ENCODE assay signal across 9 mouse cellular contexts in genomic region chr2:34784085-34784484, GRCm38 (mm10). TPM values are rescaled to one million over a fixed set of nuclear protein-coding genes. Genes with fewer than 3 reads are reported as not detected.
DNase-seq lines count a peak whose midpoint lies in the region; ATAC-seq and TF ChIP-seq lines count a peak whose summit lies in the region.
"Had no signal": no experiment of that assay in that cellular context is flagged by ENCODE, and none has a peak within 500 bp of the region (broad histone marks: within the 10 kb centered on the region; RNA-seq: fewer than 3 reads in every experiment).

No protein-coding gene starts in this region.

- no peak for TF ChIP-seq POLR2A in liver, adult 2 months (IDR thresholded peaks at IDR 0.05; ENCODE audit: extremely low read depth, insufficient read depth, low read length)

- no peak for ATAC-seq in forebrain, embryonic 14.5 days
- no peak for ATAC-seq in forebrain, embryonic 12.5 days (ENCODE audit: low FRiP score)
- ATAC-seq in granulocyte monocyte progenitor cell, adult 5-6 weeks (replicated peaks; ENCODE audit: poor library complexity, severe bottlenecking): peak; percentile 67

- peak; percentile 17 for DNase-seq in forebrain, embryonic 14.5 days (ENCODE audit: low spot score)
- peak; percentile 64 for DNase-seq in 416B (ENCODE audit: low read depth)
- peak; percentile 83 for DNase-seq in ZHBTc4 (ENCODE audit: low read depth, low spot score)
- DNase-seq in liver, adult 2 months (ENCODE audit: extremely low read depth, low read depth, low spot score): peak; percentile 52
- peak; percentile 65 for DNase-seq in retina, postnatal 1 day
- no peak for DNase-seq in right cerebral cortex, postnatal 10 days (ENCODE audit: low spot score in 2 of 2)

- H3K4me1 ChIP-seq in forebrain, embryonic 14.5 days (ENCODE audit: control insufficient read depth, insufficient read depth, low read length): no peaks in the 10 kb centered on the region
- no peaks in the 10 kb centered on the region for H3K4me1 ChIP-seq in forebrain, embryonic 12.5 days
- no peaks in the 10 kb centered on the region; the same call in 1 of the 2 replicates for H3K4me1 ChIP-seq in liver, adult 2 months (ENCODE audit: control insufficient read depth, insufficient read depth, low read length)
- H3K4me1 ChIP-seq: stomach, embryonic 15.5 days had no signal

- no peaks in the 10 kb centered on the region for H3K9me3 ChIP-seq in forebrain, embryonic 14.5 days (replicated peaks; ENCODE audit: control insufficient read depth, low read length)
- H3K9me3 ChIP-seq in forebrain, embryonic 12.5 days: no peaks in the 10 kb centered on the region
- H3K9me3 ChIP-seq: stomach, embryonic 15.5 days had no signal

- H3K79me2 ChIP-seq in liver, adult 2 months (ENCODE audit: control insufficient read depth, insufficient read depth, low read length): no peaks in the 10 kb centered on the region

- TF ChIP-seq CTCF in liver, adult 2 months (IDR thresholded peaks at IDR 0.05; ENCODE audit: low read depth, low read length): peak; percentile 84

- no peak overlapping the region for H3K9ac ChIP-seq in forebrain, embryonic 14.5 days (ENCODE audit: low read length)
- no peak overlapping the region for H3K9ac ChIP-seq in forebrain, embryonic 12.5 days
- no peak overlapping the region for H3K9ac ChIP-seq in liver, adult 2 months (ENCODE audit: low read depth, low read length)
- H3K9ac ChIP-seq: stomach, embryonic 15.5 days had no signal

- H3K27ac ChIP-seq in forebrain, embryonic 14.5 days (ENCODE audit: low read depth, low read length): no peak overlapping the region
- no peak overlapping the region for H3K27ac ChIP-seq in forebrain, embryonic 12.5 days
- H3K27ac ChIP-seq in liver, adult 2 months (replicated peaks; ENCODE audit: insufficient read depth, low read depth, low read length): no peak overlapping the region
- H3K27ac ChIP-seq: stomach, embryonic 15.5 days had no signal

- peaks cover 46% of the 10 kb centered on the region for H3K36me3 ChIP-seq in forebrain, embryonic 14.5 days (ENCODE audit: control insufficient read depth, insufficient read depth, low read length)
- H3K36me3 ChIP-seq in forebrain, embryonic 12.5 days (replicated peaks): peaks cover 55% of the 10 kb centered on the region
- H3K36me3 ChIP-seq in liver, adult 2 months (ENCODE audit: control insufficient read depth, insufficient read depth, low read length): peaks cover 4% of the 10 kb centered on the region; the same call in 1 of the 2 replicates

- no peaks in the 10 kb centered on the region for H3K27me3 ChIP-seq in forebrain, embryonic 14.5 days (replicated peaks; ENCODE audit: control insufficient read depth, insufficient read depth, low read length)
- H3K27me3 ChIP-seq in forebrain, embryonic 12.5 days: no peaks in the 10 kb centered on the region
- no peaks in the 10 kb centered on the region for H3K27me3 ChIP-seq in liver, adult 2 months (ENCODE audit: control insufficient read depth, insufficient read depth, low read length)
- H3K27me3 ChIP-seq: stomach, embryonic 15.5 days had no signal

- H3K4me3 ChIP-seq in forebrain, embryonic 14.5 days (ENCODE audit: low read depth, low read length): no peak overlapping the region
- no peak overlapping the region for H3K4me3 ChIP-seq in forebrain, embryonic 12.5 days (replicated peaks)
- H3K4me3 ChIP-seq in liver, adult 2 months (ENCODE audit: insufficient read depth, low read depth, low read length): no peak overlapping the region
- H3K4me3 ChIP-seq: stomach, embryonic 15.5 days had no signal

- H3K4me2 ChIP-seq in forebrain, embryonic 14.5 days (ENCODE audit: low read length): no peak overlapping the region
- H3K4me2 ChIP-seq in forebrain, embryonic 12.5 days: no peak overlapping the region
- H3K4me2 ChIP-seq: stomach, embryonic 15.5 days had no signal

- WGBS in forebrain, embryonic 14.5 days: 75% methylated on average over 2 of the region's 2 CpGs
- 85% methylated on average over 2 of the region's 2 CpGs for WGBS in forebrain, embryonic 12.5 days
- 54% methylated on average over 2 of the region's 2 CpGs for WGBS in liver, adult 2 months

RNA-seq across cellular contexts. Expression of gene Hspa5, which starts 12.3 kb away (rescaled TPM):
- polyA plus RNA-seq in forebrain, embryonic 14.5 days (2014; fragmentation: Nextera tagmentation; extraction: Ambion mirVana): 384 and 454 TPM in 2 replicates
- polyA plus RNA-seq in forebrain, embryonic 12.5 days (2016; fragmentation: Nextera tagmentation; extraction: Ambion mirVana): 571 and 599 TPM in 2 replicates
- 559 and 592 TPM in 2 replicates for total RNA-seq in granulocyte monocyte progenitor cell, adult 5-6 weeks (2014; fragmentation: Nextera tagmentation)
- total RNA-seq in granulocyte monocyte progenitor cell, adult 5-6 weeks (2017): 1,947 and 2,193 TPM in 2 replicates
- 843 and 1,003 TPM in 2 replicates for total RNA-seq in liver, adult 2 months (2014; rRNA removed)
- polyA plus RNA-seq in liver, adult 2 months (2012; rRNA removed): 1,344 and 1,475 TPM in 2 replicates

RNA-seq across cellular contexts. Expression of gene Rabepk, which starts 15.6 kb away (rescaled TPM):
- 26.9 and 29.3 TPM in 2 replicates for polyA plus RNA-seq in forebrain, embryonic 14.5 days (2014; fragmentation: Nextera tagmentation; extraction: Ambion mirVana)
- polyA plus RNA-seq in forebrain, embryonic 12.5 days (2016; fragmentation: Nextera tagmentation; extraction: Ambion mirVana): 23.3 and 23.4 TPM in 2 replicates
- 31.3 and 33.6 TPM in 2 replicates for total RNA-seq in granulocyte monocyte progenitor cell, adult 5-6 weeks (2014; fragmentation: Nextera tagmentation)
- 38.0 and 49.0 TPM in 2 replicates for total RNA-seq in granulocyte monocyte progenitor cell, adult 5-6 weeks (2017)
- total RNA-seq in liver, adult 2 months (2014; rRNA removed): 12.1 and 14.8 TPM in 2 replicates
- 12.7 and 14.7 TPM in 2 replicates for polyA plus RNA-seq in liver, adult 2 months (2012; rRNA removed)

RNA-seq across cellular contexts. Expression of gene Gapvd1, which starts 29.1 kb away (rescaled TPM):
- polyA plus RNA-seq in forebrain, embryonic 14.5 days (2014; fragmentation: Nextera tagmentation; extraction: Ambion mirVana): 100 and 105 TPM in 2 replicates
- 123 and 134 TPM in 2 replicates for polyA plus RNA-seq in forebrain, embryonic 12.5 days (2016; fragmentation: Nextera tagmentation; extraction: Ambion mirVana)
- total RNA-seq in granulocyte monocyte progenitor cell, adult 5-6 weeks (2014; fragmentation: Nextera tagmentation): 50.1 and 65.5 TPM in 2 replicates
- total RNA-seq in granulocyte monocyte progenitor cell, adult 5-6 weeks (2017): 56.7 and 70.8 TPM in 2 replicates
- total RNA-seq in liver, adult 2 months (2014; rRNA removed): 32.4 and 37.1 TPM in 2 replicates
- 9.2 and 10.6 TPM in 2 replicates for polyA plus RNA-seq in liver, adult 2 months (2012; rRNA removed)

RNA-seq across cellular contexts. Expression of gene Fbxw2, which starts 42.0 kb away (rescaled TPM):
- polyA plus RNA-seq in forebrain, embryonic 14.5 days (2014; fragmentation: Nextera tagmentation; extraction: Ambion mirVana): 78.6 and 78.9 TPM in 2 replicates
- 83.9 and 90.2 TPM in 2 replicates for polyA plus RNA-seq in forebrain, embryonic 12.5 days (2016; fragmentation: Nextera tagmentation; extraction: Ambion mirVana)
- 42.7 and 63.4 TPM in 2 replicates for total RNA-seq in granulocyte monocyte progenitor cell, adult 5-6 weeks (2014; fragmentation: Nextera tagmentation)
- 52.8 and 56.7 TPM in 2 replicates for total RNA-seq in granulocyte monocyte progenitor cell, adult 5-6 weeks (2017)
- total RNA-seq in liver, adult 2 months (2014; rRNA removed): 49.9 and 51.9 TPM in 2 replicates
- 24.2 and 28.1 TPM in 2 replicates for polyA plus RNA-seq in liver, adult 2 months (2012; rRNA removed)

RNA-seq across cellular contexts. Expression of gene Gm34653, which starts 48.7 kb away (rescaled TPM):
- polyA plus RNA-seq in forebrain, embryonic 14.5 days (2014; fragmentation: Nextera tagmentation; extraction: Ambion mirVana): not detected in 2 replicates
- polyA plus RNA-seq in forebrain, embryonic 12.5 days (2016; fragmentation: Nextera tagmentation; extraction: Ambion mirVana): not detected in 2 replicates
- not detected in 2 replicates for total RNA-seq in granulocyte monocyte progenitor cell, adult 5-6 weeks (2014; fragmentation: Nextera tagmentation)
- not detected in 2 replicates for total RNA-seq in granulocyte monocyte progenitor cell, adult 5-6 weeks (2017)
- total RNA-seq in liver, adult 2 months (2014; rRNA removed): 0.09 and 0.13 TPM in 2 replicates
- polyA plus RNA-seq in liver, adult 2 months (2012; rRNA removed): not detected in 2 replicates
- polyA plus RNA-seq: stomach, embryonic 15.5 days had no signal

Comparison
In these comparisons a context has a peak if more than half of its experiments do, and no peak if none do; other contexts are left out.
1. DNase-seq: peak in forebrain, embryonic 14.5 days (single experiment), 416B (single experiment), ZHBTc4 (single experiment), liver, adult 2 months (single experiment) and retina, postnatal 1 day (single experiment); none in right cerebral cortex, postnatal 10 days (0 of 2).